Mouse (Mus musculus) MEL (cell line): ENCODE results near the gene Csmd2. TPM values are rescaled to one million over a fixed set of nuclear protein-coding genes. Genes with fewer than 3 reads are reported as not detected.
A peak's percentile ranks its signal among the peaks of the same experiment; 100 is the strongest.

Source experiments
- DNase-seq: peaks from one replicate; pipeline ENCODE4 v3.0.0; 2011; ENCODE audit warnings: low read depth, low spot score
- H3K27ac ChIP-seq: 2 replicates; pipeline ENCODE4 v1.5.1; 2012; ENCODE audit warnings: low read depth, mild to moderate bottlenecking, control low read depth, low read length, moderate library complexity; ENCODE audit not compliant: control insufficient read depth
- H3K27me3 ChIP-seq, 2 experiments: fragments of 150-350 bp in 1 of 2; sonication (generic) in 1 of 2; 2 replicates each; pipeline ENCODE4 v1.6.1; 2012; ENCODE audit warnings: low read length in 2 of 2, mild to moderate bottlenecking in 2 of 2, improper control_type of control experiment in 1 of 2, moderate library complexity in 1 of 2; ENCODE audit not compliant: insufficient read depth in 2 of 2, control insufficient read depth in 1 of 2
- H3K36me3 ChIP-seq, 2 experiments: 2 replicates each; pipeline ENCODE4 v1.6.1; 2012 to 2014; ENCODE audit warnings: low read length in 2 of 2, improper control_type of control experiment in 1 of 2, inconsistent platforms in 1 of 2, mild to moderate bottlenecking in 1 of 2; ENCODE audit not compliant: insufficient read depth in 2 of 2, control insufficient read depth in 1 of 2
- H3K4me1 ChIP-seq, 2 experiments: fragments of 150-350 bp in 1 of 2; sonication (generic) in 1 of 2; 2 replicates each; pipeline ENCODE4 v1.6.1; 2012; ENCODE audit warnings: low read length in 2 of 2, improper control_type of control experiment in 1 of 2, mild to moderate bottlenecking in 1 of 2; ENCODE audit not compliant: insufficient read depth in 2 of 2, control insufficient read depth in 1 of 2
- H3K4me3 ChIP-seq, 2 experiments: fragments of 150-350 bp in 1 of 2; sonication (generic) in 1 of 2; 2 replicates each; pipeline ENCODE4 v1.5.1; 2012; ENCODE audit warnings: low read depth in 2 of 2, low read length in 2 of 2, mild to moderate bottlenecking in 2 of 2, moderate library complexity in 2 of 2, control low read depth in 1 of 2, improper control_type of control experiment in 1 of 2; ENCODE audit not compliant: control insufficient read depth in 1 of 2, insufficient read depth in 1 of 2
- H3K79me2 ChIP-seq: 2 replicates; pipeline ENCODE4 v1.6.1; 2012; ENCODE audit warnings: mild to moderate bottlenecking, low read length, moderate library complexity; ENCODE audit not compliant: control insufficient read depth, poor library complexity, insufficient read depth
- H3K9ac ChIP-seq: 2 replicates; pipeline ENCODE4 v1.6.1; 2012; ENCODE audit warnings: low read depth, mild to moderate bottlenecking, control low read depth, low read length, moderate library complexity; ENCODE audit not compliant: control insufficient read depth, poor library complexity, severe bottlenecking
- H3K9me3 ChIP-seq: fragments of 150-350 bp; sonication (generic); replicated peaks from 2 replicates; pipeline ENCODE4 v1.6.1; 2012; ENCODE audit warnings: mild to moderate bottlenecking, low read length, improper control_type of control experiment, moderate library complexity; ENCODE audit not compliant: insufficient read depth
- BHLHE40 ChIP-seq: IDR thresholded peaks from 2 replicates; pipeline ENCODE4 v1.6.1; 2012; ENCODE audit warnings: low read depth, mild to moderate bottlenecking, inconsistent platforms, low read length, improper control_type of control experiment, borderline replicate concordance
- CHD2 ChIP-seq: IDR thresholded peaks from 2 replicates; pipeline ENCODE4 v1.6.1; 2011; ENCODE audit warnings: low read length, improper control_type of control experiment
- EP300 ChIP-seq, 2 experiments: IDR thresholded peaks; 2 replicates each; pipeline ENCODE4 v1.6.1; 2011; ENCODE audit warnings: improper control_type of control experiment in 2 of 2, low read length in 2 of 2, low read depth in 1 of 2, mild to moderate bottlenecking in 1 of 2
- GATA1 ChIP-seq: IDR thresholded peaks from 2 replicates; pipeline ENCODE4 v1.6.1; 2011; ENCODE audit warnings: low read depth, low read length, improper control_type of control experiment
- HCFC1 ChIP-seq: IDR thresholded peaks from 2 replicates; pipeline ENCODE4 v1.6.1; 2012; ENCODE audit warnings: low read depth, mild to moderate bottlenecking, inconsistent platforms, low read length, improper control_type of control experiment, moderate library complexity
- KAT2A ChIP-seq: conservative IDR thresholded peaks from 2 replicates; pipeline ENCODE4 v1.6.1; 2012; ENCODE audit warnings: low read depth, low read length, improper control_type of control experiment, inconsistent platforms
- MYC ChIP-seq: IDR thresholded peaks from 2 replicates; pipeline ENCODE4 v1.6.1; 2011; ENCODE audit warnings: low read depth, mild to moderate bottlenecking, low read length, improper control_type of control experiment, moderate library complexity
- SMC3 ChIP-seq: IDR thresholded peaks from 2 replicates; pipeline ENCODE4 v1.6.1; 2011; ENCODE audit warnings: low read depth, low read length, improper control_type of control experiment
- TBP ChIP-seq: IDR thresholded peaks from 2 replicates; pipeline ENCODE4 v1.8.0; 2011; ENCODE audit warnings: low read depth, low read length, improper control_type of control experiment
- ZKSCAN1 ChIP-seq: IDR thresholded peaks from 2 replicates; pipeline ENCODE4 v1.6.1; 2012; ENCODE audit warnings: low read depth, mild to moderate bottlenecking, inconsistent platforms, low read length, improper control_type of control experiment, moderate library complexity
- polyA plus RNA-seq, 2 experiments: library from polyadenylated mRNA; stranded (reverse) in 1 of 2; unstranded in 1 of 2; fragments of >175 nt in 1 of 2; fragments of >200 nt in 1 of 2; gene quantifications; 2 replicates each; pipeline versions ENCODE4 v1.2.1 to v1.2.4; 2012; ENCODE audit warnings: low replicate concordance in 2 of 2, low read depth in 1 of 2; ENCODE audit not compliant: insufficient read length in 2 of 2, insufficient read depth in 1 of 2, missing spikeins in 1 of 2
- total RNA-seq: library from RNA; depleted of rRNA; stranded (reverse); fragments of 300-350 nt; gene quantifications from 2 replicates; pipeline ENCODE4 v1.2.3, GENCODE M21; 2012

Gene Csmd2
- total and polyA plus RNA-seq, 3 experiments: not detected

DNA sequence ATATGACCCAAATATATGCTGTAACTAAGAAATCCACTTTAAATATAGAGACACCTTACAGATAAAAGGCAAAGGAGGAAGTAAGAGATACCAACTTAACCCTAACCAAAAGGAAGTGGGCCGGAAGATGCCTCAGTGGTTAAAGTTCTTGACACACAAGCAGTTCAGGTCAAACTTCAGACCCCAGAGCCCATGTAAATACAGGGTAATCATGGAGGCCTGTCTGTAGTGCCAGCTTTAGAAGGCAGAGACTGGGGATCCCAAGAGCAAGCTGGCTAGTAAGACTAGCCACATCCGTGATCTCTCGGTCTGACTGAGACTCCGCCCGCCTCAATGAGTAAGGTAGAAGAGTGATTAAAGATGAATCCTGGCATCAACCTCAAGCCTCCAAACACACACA, 606.4 kb downstream of the Csmd2 start:
- TF ChIP-seq KAT2A: no peak
- peak in 1 of 2 experiments; percentile 6; a peak in 2 of 4 replicates for TF ChIP-seq EP300 (IDR thresholded peaks at IDR 0.05; ENCODE audit: low read depth in 1 of 2, low read length in 2 of 2)
- TF ChIP-seq TBP: no peak
- TF ChIP-seq, all 39 proteins: peak for 1

DNA sequence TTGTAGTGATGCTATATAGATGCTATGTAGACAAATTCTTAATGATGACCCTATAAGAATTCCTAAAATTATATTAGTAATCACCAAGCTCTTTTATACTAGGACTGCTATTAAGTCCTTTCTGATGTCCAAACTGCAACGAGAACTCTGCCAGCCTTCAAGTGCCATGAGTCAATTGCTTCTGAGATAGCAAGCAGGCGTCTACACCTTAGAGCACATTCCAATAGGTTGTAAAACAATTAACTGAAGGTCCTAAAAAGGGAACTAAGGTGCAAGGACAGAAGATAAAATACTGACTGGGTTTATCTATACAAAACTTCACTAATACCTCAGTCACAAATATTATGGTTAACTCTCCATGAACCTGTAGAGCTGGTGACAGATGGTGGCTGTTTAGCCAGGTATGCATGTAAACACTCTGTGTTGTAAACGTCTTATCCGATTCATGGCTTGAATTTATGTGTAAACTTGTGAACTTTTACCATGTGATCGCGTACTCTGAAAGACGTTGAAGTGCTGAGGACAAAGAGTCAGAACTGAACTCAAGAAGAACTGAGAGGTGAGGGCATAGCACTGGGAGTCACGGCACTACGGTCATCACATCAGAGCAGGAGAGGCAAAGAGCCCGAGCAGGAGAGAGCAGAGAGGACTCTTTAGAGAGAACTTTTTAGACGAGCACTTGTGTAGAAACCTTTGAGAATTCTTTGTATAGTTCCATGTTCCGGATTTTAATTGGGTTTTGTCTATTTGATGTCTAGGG, 610.3 kb downstream of the Csmd2 start:
- Histone ChIP-seq H3K27me3 (no peaks in the 10 kb centered on the region), H3K36me3 (peaks cover 0 to 9% of the 10 kb centered on the region in 2 experiments; a peak in 2 of 4 replicates), H3K9ac (no peak overlapping the region), H3K27ac (peak overlapping the region; percentile 12; the same call in 1 of the 2 replicates), H3K4me1 (peaks cover 6 to 18% of the 10 kb centered on the region in 2 experiments), H3K9me3 (no peaks in the 10 kb centered on the region), H3K79me2 (no peaks in the 10 kb centered on the region), H3K4me3 (no peak overlapping the region)
- DNase-seq: peak; percentile 35
- TF ChIP-seq GATA1: 0 out of 2 replicates have a peak, but pooled peaks have one; percentile 19
- no peak for TF ChIP-seq SMC3
- TF ChIP-seq ZKSCAN1: no peak
- peak; percentile 41 to 43; a peak in 2 of 4 replicates for TF ChIP-seq EP300 (IDR thresholded peaks at IDR 0.05; ENCODE audit: low read depth in 1 of 2, low read length in 2 of 2)

More for the DNA sequence above, 606.4 kb downstream of the Csmd2 start:
- Histone ChIP-seq H3K9me3 (no peaks in the 10 kb centered on the region), H3K4me1 (peaks cover 6 to 18% of the 10 kb centered on the region in 2 experiments), H3K27me3 (no peaks in the 10 kb centered on the region), H3K4me3 (no peak overlapping the region), H3K27ac (no peak overlapping the region; the same call in 1 of the 2 replicates), H3K36me3 (peaks cover 0 to 9% of the 10 kb centered on the region in 2 experiments; a peak in 2 of 4 replicates), H3K9ac (no peak overlapping the region), H3K79me2 (no peaks in the 10 kb centered on the region)
- DNase-seq: peak; percentile 43

DNA sequence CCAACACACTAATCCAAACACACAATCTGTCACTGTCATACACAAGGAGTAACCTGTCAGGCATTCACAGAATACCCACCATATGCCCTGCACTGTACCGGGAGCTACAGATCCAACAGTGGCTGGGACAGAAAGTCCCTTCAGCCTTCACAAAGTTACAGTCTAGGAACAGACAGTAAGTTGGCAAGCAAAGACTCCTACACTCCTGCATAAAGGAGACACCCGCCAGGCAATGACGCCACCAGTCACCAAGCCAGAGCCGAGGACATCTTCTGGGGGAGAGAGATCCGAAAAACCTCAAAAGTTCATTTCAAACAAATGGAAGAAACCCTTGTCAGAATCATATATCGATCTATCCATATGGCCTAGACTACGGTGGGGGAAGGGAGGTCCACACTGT, 618.9 kb downstream of the Csmd2 start:
- Histone ChIP-seq H3K79me2 (no peaks in the 10 kb centered on the region; the same call in 1 of the 2 replicates), H3K36me3 (peaks cover 0 to 4% of the 10 kb centered on the region in 2 experiments; a peak in 1 of 4 replicates), H3K9me3 (no peaks in the 10 kb centered on the region), H3K4me1 (peaks cover 0 to 4% of the 10 kb centered on the region in 2 experiments; a peak in 1 of 4 replicates), H3K27ac (no peak overlapping the region), H3K27me3 (no peaks in the 10 kb centered on the region), H3K9ac (no peak overlapping the region), H3K4me3 (no peak overlapping the region)
- no peak for DNase-seq
- TF ChIP-seq EP300 (IDR thresholded peaks at IDR 0.05; ENCODE audit: low read depth in 1 of 2, low read length in 2 of 2) (no peak), BHLHE40 (no peak), TBP (no peak), MYC (no peak), CHD2 (no peak), HCFC1 (no peak)
